Mouse (Mus musculus) G1E (cell line): ENCODE results near the gene Zfp109.

Experiments
- CTCF ChIP-seq: IDR thresholded peaks from 2 replicates; pipeline ENCODE4 v1.5.1; 2012; ENCODE audit warnings: low read depth, low read length, inconsistent platforms, mixed read lengths
- GATA1 ChIP-seq: IDR thresholded peaks from 2 replicates; pipeline ENCODE4 v1.6.1; 2012; ENCODE audit warnings: borderline replicate concordance, low read length, inconsistent platforms, mixed read lengths
- GATA2 ChIP-seq: IDR thresholded peaks from 2 replicates; pipeline ENCODE4 v1.6.1; 2012; ENCODE audit warnings: low read depth, low read length, inconsistent platforms, borderline replicate concordance
- POLR2AphosphoS5 ChIP-seq: IDR thresholded peaks from 2 replicates; pipeline ENCODE4 v1.6.1; 2012; ENCODE audit warnings: low read depth, low read length, inconsistent platforms; ENCODE audit not compliant: insufficient replicate concordance
- TAL1 ChIP-seq: conservative IDR thresholded peaks from 2 replicates; pipeline ENCODE4 v1.6.1; 2012; ENCODE audit warnings: low read depth, low read length, inconsistent platforms, mixed read lengths

DNA sequence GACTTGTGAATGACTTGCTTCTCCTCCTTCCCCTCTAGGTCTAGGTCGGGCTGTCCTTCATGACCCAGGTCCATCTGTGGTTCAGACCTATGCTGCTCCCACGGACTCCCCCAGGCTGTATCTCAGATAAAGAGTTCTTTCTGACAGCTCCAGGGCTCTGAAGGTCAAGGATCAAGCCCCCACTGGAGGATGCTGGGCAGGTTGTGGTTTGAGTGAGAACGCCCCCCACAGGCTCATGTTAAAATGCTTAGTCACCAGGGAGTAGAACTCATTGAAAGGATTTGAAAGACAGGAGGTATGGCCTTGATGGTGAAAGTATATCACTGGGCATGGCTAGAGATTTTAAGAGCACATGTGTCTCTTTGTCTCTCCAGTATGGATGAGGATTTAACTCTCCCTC lies 31.9 kb upstream of the Zfp109 start:
- TF ChIP-seq TAL1 = no peak
- no peak for TF ChIP-seq CTCF
- TF ChIP-seq GATA1 = no peak
- no peak for TF ChIP-seq POLR2AphosphoS5
- no peak for TF ChIP-seq GATA2
